Mouse (Mus musculus) erythroid progenitor cell, adult 5-6 weeks (primary cell): ENCODE results near the gene Abcd2. TPM values are rescaled to one million over a fixed set of nuclear protein-coding genes. Genes with fewer than 3 reads are reported as not detected.

Experiments
- ATAC-seq: replicated peaks from 2 replicates; pipeline ENCODE4 v1.8.0; 2016; ENCODE audit warnings: moderate number of reproducible peaks, mild to moderate bottlenecking, moderate TSS enrichment, inconsistent platforms; ENCODE audit not compliant: poor library complexity, low FRiP score, severe bottlenecking
- total RNA-seq, 2 experiments: library from RNA; stranded (forward) in 1 of 2; stranded (reverse) in 1 of 2; fragments of 150-400 nt in 1 of 2; fragments of 186-747, 209-891 nt in 1 of 2; gene quantifications; 2 replicates each; pipeline versions ENCODE4 v1.2.3 to v1.2.4; 2015 to 2017; ENCODE audit warnings: low replicate concordance in 2 of 2

Gene Abcd2
- total RNA-seq, 2 experiments from 2014 or later: 3.9 to 5.4 TPM

GRCm38 (mm10) chr15:91165021-91165420 is 26.6 kb downstream of the Abcd2 start:
- ATAC-seq: no peak

DNA sequence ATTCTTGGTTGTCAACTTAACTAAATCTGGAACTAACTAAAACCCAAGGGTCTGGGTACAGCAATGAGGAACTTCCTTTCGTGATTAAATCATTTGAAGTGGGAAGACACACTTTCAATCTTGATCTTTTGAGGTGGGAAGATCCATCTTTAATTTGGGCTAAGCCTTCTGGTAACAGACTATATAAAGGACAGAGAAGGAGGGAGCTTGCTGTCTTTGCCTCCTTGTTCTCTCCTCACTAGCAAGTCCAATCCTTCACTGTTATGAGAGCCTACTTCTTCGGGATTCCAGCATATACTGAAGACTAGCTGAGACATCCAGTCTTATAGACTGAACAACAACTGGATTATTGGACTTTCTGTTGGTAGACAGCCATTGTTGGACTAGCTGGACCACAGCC is 28.1 kb downstream of the Abcd2 start:
- no peak for ATAC-seq

GRCm38 (mm10) chr15:91161153-91161552 is 30.4 kb downstream of the Abcd2 start:
- ATAC-seq: no peak

DNA sequence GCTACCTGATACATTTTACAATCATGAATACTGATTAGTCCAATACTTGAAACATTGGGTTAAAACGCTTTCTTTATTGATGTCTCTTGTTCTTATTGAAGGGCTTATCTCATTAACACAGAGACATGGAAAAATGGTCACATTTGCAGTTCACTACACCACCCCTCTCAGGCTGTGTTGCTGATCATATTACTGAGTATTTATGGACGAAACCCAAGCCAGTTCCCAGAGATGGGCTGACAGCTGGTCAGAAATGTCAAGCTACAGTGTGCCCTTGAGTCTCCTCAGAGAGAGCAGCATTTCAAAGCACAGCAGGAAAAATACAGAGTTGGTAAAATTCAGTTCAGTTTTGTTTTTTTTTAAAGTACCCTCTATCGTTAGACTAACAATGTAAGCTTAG is 38.3 kb downstream of the Abcd2 start:
- no peak for ATAC-seq

GRCm38 (mm10) chr15:91152592-91152991 is 39.0 kb downstream of the Abcd2 start:
- ATAC-seq: no peak

GRCm38 (mm10) chr15:91124584-91124983 is 67.0 kb downstream of the Abcd2 start:
- no peak for ATAC-seq

DNA sequence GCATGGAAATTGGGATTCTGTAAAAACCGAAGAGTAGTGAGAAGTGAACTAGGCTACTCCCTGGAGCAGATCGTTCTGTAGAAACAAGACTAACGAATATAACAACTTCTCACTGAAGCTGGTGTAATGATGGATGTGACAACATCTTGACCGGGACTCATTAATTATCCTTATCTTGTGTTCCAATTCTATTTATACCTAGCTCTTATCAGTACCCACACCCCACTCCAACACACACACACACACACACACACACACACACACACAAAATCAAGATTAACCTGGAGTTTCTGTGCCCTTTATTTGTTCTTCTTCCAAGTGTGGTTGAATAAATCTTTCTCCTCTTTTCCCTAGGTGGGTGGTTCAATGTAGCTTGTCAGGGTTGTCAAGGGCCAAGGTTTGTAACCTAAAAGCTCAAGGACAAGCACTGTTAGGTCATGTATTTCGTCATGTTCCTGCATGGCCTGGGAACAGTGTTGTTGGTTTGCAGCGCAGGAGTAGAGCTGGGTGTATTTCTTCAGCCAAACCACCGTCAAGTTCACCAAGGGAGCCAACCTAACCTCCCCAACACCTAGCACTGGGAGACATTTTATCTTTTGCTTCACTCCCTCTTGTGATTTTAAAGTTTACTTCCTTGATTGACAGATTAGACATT is 78.9 kb downstream of the Abcd2 start:
- no peak for ATAC-seq

DNA sequence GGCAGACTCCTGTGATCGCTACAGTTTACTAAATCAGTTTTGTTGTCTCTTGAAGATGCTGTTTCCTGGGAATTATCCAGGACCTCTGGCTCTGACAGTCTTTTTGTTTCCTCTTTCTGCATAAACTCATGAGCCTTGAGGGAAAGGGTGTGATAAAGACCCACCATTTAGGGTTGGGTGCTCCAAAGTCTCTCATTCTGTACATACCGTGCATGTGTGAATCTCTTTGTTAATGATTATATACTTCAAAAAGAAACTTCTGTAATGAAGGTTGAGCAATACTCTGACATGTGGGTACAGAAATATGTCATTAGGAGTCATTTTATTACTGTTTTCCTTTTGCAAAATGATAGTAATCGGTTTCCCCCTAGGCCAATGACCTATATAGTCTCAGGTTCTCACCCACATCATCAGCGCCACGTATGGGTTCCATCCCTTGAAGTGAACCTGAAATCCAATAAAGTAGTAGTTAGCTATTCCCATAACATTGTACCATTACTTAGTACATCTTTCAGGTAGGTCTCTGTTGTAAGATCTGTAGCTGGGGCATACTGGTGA is 83.4 kb downstream of the Abcd2 start:
- ATAC-seq: no peak

DNA sequence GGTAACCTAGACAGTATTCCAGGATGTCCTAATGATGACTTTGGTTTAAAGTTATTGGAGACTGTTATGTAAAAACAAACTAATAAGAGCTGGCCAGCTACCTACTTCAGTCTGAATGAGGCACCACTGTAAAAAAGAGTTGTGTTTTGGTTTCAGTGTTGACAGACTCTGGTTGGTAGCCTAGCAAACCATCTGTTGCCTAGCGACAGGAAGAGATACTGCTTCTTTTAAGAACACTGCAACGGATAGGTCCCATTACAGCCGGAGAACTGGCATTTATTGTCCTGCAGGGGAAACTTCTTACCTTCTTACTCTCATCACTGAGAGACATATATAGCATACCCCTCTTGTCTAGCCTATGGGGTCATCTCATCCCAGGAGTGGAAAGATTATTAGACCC is 86.7 kb downstream of the Abcd2 start:
- no peak for ATAC-seq

DNA sequence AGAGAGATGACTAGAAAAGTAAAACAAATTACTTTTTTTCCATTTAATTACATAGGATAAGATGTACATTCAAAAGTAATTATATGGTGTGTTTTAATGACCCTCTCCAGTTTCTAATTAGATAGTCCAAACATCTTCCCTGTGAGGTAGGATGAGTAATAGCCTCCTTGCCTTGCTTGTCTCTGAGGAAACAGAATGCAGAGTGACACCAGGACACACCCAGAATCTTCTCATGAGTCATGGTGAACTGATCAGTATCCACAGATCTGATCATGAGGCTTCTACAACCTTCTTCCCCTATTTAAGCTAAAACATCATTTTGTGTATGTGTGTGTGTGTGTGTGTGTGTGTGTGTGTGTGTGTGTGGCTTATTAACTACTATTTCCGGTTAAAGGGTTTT is 87.3 kb downstream of the Abcd2 start:
- no peak for ATAC-seq

- ATAC-seq: no peak
These were observed 87.8 kb downstream of the Abcd2 start for GRCm38 (mm10) chr15:91103814-91104213.

DNA sequence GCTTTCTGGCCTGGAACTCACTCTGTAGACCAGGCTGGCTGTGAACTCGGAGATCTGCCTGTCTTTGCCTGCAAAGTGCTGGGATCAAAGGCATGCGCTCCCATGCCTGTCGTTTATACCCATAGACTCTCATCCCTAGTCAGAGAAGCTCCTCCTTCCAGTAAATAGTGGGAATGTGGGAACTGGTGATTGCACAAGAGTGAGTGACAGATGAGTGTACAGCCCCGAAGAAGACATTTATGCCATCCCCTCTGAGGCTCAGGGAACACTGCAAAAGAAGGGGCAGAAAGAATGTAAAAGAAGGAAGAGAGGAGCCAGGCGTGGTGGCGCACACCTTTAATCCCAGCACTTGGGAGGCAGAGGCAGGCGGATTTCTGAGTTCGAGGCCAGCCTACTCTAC is 88.3 kb downstream of the Abcd2 start:
- ATAC-seq: no peak

- no peak for ATAC-seq
These were observed 95.0 kb downstream of the Abcd2 start for GRCm38 (mm10) chr15:91096606-91097005.

Other genes starting within 250 kb of the Abcd2 start
- not detected in 2 replicates for gene Kif21a, start 141.9 kb downstream of the Abcd2 start, total RNA-seq (2015; ENCODE audit: low replicate concordance)
- gene Kif21a, start 141.9 kb downstream of the Abcd2 start, total RNA-seq (2017; ENCODE audit: low replicate concordance): not detected in 2 replicates
- gene CN725425, start 7.7 kb upstream of the Abcd2 start, total RNA-seq (2015; ENCODE audit: low replicate concordance): not detected in 2 replicates
- gene CN725425, start 7.7 kb upstream of the Abcd2 start, total RNA-seq (2017; ENCODE audit: low replicate concordance): not detected in 2 replicates